Mouse (Mus musculus): ENCODE data around the gene Scn3b.
A peak's percentile ranks its signal among the peaks of the same experiment; 100 is the strongest.

DNA sequence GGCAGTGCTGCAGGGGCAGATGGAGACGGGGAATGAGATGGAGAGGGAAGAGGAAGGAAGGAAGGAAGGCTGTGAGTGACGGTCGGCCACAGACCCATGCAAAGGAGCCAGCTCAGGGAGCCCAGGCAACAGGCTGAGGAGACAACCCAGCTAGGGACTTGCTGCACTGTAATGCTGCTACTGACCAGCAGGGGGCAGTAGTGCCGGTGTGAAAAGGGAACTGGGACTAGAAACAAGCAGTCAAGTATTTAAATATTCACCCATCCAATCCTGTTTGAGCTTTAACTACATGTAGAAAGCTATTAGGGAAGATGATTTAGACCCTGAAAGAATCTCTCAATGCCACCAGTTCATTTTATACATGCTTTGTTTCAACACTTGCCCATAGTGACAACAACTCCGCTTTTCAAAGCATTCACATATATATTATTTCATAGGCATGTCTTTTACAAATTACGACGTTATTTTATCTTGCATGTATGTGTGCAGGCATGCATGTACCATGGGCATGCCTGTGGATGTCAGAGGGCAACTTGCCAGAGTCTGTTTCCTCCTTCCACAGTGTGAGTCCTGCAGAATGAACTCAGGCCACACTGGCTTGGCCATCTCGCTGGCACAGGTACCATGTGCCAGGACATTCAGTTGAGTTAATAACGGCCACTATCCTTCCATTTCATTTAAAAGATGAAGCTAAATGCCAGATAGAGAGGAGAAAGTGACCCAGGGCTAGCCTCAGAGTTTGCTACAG, 64.8 kb downstream of the Scn3b start:
- TF ChIP-seq CTCF (IDR thresholded peaks at IDR 0.05; ENCODE audit: low read depth, low read length), result peak; percentile 84
- TF ChIP-seq POLR2A (IDR thresholded peaks at IDR 0.05; ENCODE audit: borderline replicate concordance, low read depth, low read length), result no peak
